Mouse (Mus musculus): ENCODE data around the gene Cpsf7. TPM values are rescaled to one million over a fixed set of nuclear protein-coding genes. Genes with fewer than 3 reads are reported as not detected.
"Not testable (repeated sequence)": the region's sequence is repeated elsewhere in the genome, so short reads cannot be mapped to it uniquely, and the experiment has no call there.

The Cpsf7 gene
- polyA plus RNA-seq, 1 experiment = 116 TPM

DNA sequence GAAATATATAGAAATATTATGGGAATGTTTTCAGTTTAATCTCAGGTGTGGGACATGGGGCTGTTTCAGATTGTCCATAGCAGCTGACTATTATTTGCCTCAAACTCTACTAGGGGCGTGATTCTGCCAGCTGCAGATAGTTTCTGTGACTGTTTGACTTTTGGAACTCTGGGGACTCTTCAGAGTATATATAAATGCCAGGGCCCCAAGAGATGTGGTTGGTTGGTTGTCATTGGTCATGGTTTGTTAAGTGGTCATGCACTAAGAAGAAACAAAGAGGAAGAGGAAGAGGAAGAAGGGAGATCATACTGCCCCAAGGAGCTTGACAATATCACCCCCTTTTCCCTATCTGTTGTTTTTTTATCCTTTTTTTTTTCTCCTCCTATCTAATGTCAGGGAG is 3.1 kb upstream of the Cpsf7 start:
- TF ChIP-seq CTCF (IDR thresholded peaks at IDR 0.05; ENCODE audit: borderline replicate concordance, extremely low read depth, insufficient read depth, insufficient read length) (no peak), POLR2A (IDR thresholded peaks at IDR 0.05; ENCODE audit: borderline replicate concordance, extremely low read depth, insufficient read depth, insufficient read length, poor library complexity, severe bottlenecking) (no peak)

DNA sequence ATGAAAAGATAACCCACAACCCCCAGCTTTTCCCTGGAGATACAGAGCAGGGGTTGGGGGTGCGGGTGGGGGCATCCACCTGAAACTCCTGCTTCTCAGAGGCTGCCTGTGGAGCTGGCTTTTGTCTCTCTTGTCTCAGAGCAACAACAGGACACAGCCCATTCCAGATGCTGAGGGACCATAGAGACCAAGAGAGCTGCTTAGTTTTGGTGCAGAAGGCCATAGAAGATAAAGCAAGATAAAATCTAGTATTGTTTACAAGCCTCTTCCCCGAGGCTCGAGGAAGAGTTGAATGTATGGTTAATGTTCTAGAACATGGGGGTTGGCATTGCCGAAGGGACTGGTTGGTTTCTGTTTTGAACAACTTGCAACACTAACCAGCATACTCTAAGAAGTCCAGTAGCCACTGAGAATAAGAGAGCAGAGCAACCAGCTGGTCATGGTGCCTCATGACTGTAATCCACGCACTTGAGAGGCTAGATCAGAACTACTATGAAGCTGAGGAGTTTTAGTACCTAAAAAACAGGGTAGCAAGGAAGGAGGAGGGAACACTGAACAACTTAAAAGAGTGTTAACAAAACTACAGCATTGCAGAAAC is 1.5 kb upstream of the Cpsf7 start:
- TF ChIP-seq CTCF (IDR thresholded peaks at IDR 0.05; ENCODE audit: borderline replicate concordance, extremely low read depth, insufficient read depth, insufficient read length) = no peak
- no peak for TF ChIP-seq POLR2A (IDR thresholded peaks at IDR 0.05; ENCODE audit: borderline replicate concordance, extremely low read depth, insufficient read depth, insufficient read length, poor library complexity, severe bottlenecking)
- no peak for DNase-seq (ENCODE audit: low read depth)

More for the DNA sequence above, 3.1 kb upstream of the Cpsf7 start:
- no peak for DNase-seq (ENCODE audit: low read depth)

DNA sequence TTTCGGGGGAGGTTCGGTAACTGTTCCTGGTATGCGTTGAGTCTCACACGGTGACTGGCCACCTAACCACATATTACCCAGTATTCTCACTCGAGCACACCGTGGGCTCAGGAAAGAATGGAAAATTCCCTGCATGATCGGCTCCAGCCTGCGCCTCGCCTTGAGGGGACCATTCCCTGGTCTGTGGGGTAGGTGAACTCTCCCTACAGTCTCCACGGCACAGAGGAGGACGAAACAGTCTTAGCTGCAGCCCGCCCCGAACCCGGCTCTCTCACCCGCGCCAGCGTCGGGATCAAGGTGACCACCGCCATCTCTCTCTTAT is 321 bp upstream of the Cpsf7 start:
- no peak for DNase-seq (ENCODE audit: low read depth)
- no peak for TF ChIP-seq CTCF (IDR thresholded peaks at IDR 0.05; ENCODE audit: borderline replicate concordance, extremely low read depth, insufficient read depth, insufficient read length)
- TF ChIP-seq POLR2A (IDR thresholded peaks at IDR 0.05; ENCODE audit: borderline replicate concordance, extremely low read depth, insufficient read depth, insufficient read length, poor library complexity, severe bottlenecking) = no peak

DNA sequence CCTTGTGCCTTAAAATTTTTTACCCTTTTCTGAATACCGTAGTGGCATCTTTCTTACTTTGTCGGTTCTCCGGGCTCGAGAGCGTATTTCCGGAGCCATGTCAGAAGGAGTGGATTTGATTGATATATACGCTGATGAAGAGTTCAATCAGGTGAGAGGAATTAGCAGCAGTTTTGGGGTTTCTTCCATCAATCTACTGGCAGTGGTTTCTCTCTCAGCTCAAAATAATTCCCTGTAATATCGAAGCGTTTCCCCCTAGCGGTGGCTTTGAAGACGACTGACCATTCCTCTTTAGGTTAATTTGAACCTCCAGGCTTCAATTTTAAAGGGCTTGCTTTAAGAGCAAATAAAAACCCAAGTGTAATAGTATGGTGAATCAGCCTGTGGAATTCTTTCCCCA is 844 bp downstream of the Cpsf7 start, which contains the start of gene Sdhaf2:
Sdhaf2 (minus strand) TSS at position 233 of the 400 bp plus-strand sequence.
- TF ChIP-seq POLR2A (IDR thresholded peaks at IDR 0.05; ENCODE audit: borderline replicate concordance, extremely low read depth, insufficient read depth, insufficient read length, poor library complexity, severe bottlenecking) (no peak), CTCF (IDR thresholded peaks at IDR 0.05; ENCODE audit: borderline replicate concordance, extremely low read depth, insufficient read depth, insufficient read length) (peak; percentile 55; the same call in 1 of the 2 replicates)
- peak; percentile 81 for DNase-seq (ENCODE audit: low read depth)

DNA sequence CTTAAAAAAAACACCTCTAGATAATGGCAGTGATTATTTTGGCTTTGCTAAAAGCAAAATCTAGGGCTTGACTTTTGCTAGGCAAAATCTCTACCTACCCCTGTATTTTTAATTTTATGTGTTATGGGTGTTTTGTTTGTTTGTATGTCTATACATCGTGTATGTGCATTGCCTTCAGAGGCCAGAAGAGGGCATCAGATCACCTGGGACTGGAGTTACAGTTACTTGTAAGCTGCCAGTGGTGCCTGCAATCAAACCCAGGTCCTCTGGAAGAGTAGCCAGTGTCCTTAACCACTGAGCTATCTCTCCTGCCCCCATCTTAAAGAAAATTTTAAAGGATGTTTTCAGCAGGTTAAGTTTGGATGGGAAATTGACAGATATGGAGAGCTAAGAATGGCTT is 5.0 kb downstream of the Cpsf7 start:
- DNase-seq (ENCODE audit: low read depth) = no peak
- TF ChIP-seq POLR2A (IDR thresholded peaks at IDR 0.05; ENCODE audit: borderline replicate concordance, extremely low read depth, insufficient read depth, insufficient read length, poor library complexity, severe bottlenecking) (no peak), CTCF (IDR thresholded peaks at IDR 0.05; ENCODE audit: borderline replicate concordance, extremely low read depth, insufficient read depth, insufficient read length) (peak; percentile 12; the same call in 1 of the 2 replicates)

DNA sequence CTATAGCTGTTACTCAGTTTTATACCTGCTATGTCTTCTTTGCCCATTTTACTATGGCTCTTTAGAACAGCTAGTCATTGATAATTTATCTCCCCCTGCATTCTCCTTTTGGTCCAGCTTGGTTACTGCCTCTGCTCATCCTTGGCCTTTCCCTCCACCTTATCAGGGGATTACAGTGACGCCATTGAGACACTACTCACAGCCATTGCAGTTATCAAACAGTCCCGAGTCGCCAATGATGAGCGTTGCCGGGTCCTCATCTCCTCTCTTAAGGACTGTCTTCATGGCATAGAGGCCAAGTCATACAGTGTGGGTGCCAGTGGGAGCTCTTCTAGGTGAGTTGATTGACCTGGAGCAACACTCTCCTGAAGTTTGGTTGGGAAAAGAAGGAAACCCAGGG is 14.4 kb downstream of the Cpsf7 start:
- DNase-seq (ENCODE audit: low read depth) = no peak
- TF ChIP-seq POLR2A (IDR thresholded peaks at IDR 0.05; ENCODE audit: borderline replicate concordance, extremely low read depth, insufficient read depth, insufficient read length, poor library complexity, severe bottlenecking) = no peak
- TF ChIP-seq CTCF (IDR thresholded peaks at IDR 0.05; ENCODE audit: borderline replicate concordance, extremely low read depth, insufficient read depth, insufficient read length) = no peak

DNA sequence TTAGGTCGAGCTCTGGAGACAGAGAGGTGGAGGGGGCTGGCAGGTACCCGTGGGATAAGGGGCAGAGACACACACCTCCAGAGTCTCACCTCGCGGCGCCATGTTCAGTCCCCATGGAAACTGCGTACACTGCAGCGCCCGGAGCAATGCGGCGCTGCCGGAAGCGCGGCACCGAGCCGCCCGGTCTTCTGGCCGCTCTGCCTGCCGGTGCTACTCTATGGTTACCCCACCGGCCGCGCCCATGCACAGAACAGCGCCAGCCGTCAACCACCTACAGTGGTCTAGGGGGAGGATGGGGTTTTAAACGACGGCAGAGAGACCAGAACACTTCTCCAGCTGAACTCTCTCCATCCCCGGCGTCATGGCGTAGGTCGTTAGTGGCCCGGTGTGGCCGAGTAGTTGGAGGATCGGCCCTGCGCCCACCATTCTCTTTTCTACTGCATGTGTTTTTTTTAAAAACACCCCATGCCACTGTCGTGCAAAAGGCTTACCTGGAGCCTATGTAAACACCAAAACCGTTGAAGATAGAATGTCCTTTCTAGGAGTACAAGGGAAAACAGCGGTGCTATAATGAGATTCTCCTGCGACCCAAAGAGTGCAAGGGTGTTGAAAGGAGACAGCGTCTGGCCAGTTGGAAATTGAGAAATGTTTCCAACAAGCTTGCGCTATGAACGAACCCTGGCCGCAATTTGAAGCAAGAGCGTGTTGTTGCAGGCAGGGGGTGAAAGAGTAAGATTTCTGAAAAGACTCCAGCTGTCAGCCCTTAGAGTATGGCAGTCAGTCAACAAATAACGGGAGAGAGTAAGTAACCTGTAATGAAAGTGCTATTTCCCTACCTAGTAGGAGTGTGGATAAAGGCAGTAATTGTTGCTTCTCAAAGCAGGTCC is 30.8 kb downstream of the Cpsf7 start, which contains the start of gene Tmem216:
Tmem216 (minus strand) TSS at position 615 of the 887 bp plus-strand sequence.
- peak; percentile 95 for DNase-seq (ENCODE audit: low read depth)
- TF ChIP-seq CTCF (IDR thresholded peaks at IDR 0.05; ENCODE audit: borderline replicate concordance, extremely low read depth, insufficient read depth, insufficient read length) (no peak), POLR2A (IDR thresholded peaks at IDR 0.05; ENCODE audit: borderline replicate concordance, extremely low read depth, insufficient read depth, insufficient read length, poor library complexity, severe bottlenecking) (peak; percentile 58; the same call in 1 of the 2 replicates)

DNA sequence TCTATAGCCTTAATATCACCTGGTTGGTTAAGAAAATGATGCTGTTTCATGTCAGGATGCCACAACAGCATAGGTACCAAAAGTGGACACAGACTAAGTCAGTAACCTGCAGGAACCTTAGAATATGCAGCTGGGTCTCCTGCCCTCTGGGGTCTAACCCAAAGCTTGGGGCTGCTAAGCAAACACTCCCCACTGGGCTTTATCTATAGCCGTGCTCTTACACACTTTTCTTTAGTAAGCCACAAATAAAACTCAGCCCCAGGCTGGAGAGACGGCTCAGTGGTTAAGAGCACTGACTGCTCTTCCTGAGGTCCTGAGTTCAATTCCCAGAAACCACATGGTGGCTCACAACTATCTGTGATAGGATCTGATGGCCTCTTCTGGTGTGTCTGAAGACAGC is 31.9 kb downstream of the Cpsf7 start:
- DNase-seq (ENCODE audit: low read depth) = no peak
- TF ChIP-seq POLR2A (IDR thresholded peaks at IDR 0.05; ENCODE audit: borderline replicate concordance, extremely low read depth, insufficient read depth, insufficient read length, poor library complexity, severe bottlenecking) (no peak), CTCF (IDR thresholded peaks at IDR 0.05; ENCODE audit: borderline replicate concordance, extremely low read depth, insufficient read depth, insufficient read length) (no peak)

DNA sequence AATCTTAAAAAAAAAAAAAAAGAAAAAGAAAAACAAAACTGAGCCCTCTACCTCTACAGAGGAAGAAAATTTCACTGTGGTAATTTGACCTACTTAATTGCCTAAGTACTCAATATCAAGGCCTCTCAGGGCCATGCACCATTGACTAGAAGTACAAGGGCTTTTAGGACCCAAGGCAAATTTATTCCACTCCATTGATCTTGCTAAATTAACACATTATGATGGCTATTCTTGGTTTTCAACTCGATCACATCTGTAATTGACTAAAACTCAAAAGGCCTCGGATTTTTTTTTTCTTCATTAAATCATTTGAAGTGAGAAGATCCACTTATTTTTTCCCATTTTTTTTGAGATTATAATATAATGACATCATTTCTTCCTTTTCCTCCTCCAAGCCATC is 32.4 kb downstream of the Cpsf7 start:
- TF ChIP-seq POLR2A (IDR thresholded peaks at IDR 0.05; ENCODE audit: borderline replicate concordance, extremely low read depth, insufficient read depth, insufficient read length, poor library complexity, severe bottlenecking) (no peak), CTCF (IDR thresholded peaks at IDR 0.05; ENCODE audit: borderline replicate concordance, extremely low read depth, insufficient read depth, insufficient read length) (no peak)
- no peak for DNase-seq (ENCODE audit: low read depth)

DNA sequence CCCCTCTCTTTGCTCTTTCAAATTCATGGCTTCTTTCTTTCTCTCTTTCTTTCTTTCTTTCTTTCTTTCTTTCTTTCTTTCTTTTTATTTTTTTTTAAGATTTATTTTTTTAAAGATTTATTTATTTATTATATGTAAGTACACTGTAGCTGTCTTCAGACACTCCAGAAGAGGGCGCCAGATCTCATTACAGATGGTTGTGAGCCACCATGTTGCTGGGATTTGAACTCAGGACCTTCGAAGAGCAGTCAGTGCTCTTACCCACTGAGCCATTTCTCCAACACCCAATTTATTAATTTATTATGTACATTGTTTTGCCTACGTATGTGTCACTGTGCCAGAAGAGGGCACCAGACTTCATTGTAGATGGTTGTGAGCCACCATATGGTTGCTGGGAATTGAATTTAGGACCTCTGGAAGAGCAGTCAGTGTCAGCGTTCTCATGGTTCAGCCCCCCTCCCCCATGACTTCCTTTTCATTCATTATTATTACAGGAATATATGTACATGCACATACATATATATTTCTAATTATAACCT is 32.8 kb downstream of the Cpsf7 start:
- not testable (repeated sequence) for DNase-seq (ENCODE audit: low read depth)

DNA sequence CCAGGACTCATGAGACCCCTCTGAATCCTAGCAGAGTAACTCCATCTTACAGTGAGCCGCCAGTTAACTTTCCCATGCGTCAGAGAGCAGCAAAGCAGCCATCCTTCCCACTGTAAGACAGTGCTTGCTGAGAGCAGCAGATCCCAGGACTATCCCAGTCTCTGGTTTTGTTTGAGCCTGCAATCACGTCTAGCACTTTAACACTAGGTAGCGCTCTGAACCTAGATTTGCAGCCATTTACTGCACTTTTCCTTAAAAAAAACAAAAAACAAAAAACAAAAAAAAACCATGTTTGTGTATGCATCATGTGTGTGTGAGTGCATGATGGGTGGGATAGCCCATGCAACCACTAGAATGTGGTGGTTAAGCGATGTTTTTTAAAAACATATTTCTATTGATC is 35.0 kb downstream of the Cpsf7 start:
- DNase-seq (ENCODE audit: low read depth) = peak; percentile 51
- TF ChIP-seq CTCF (IDR thresholded peaks at IDR 0.05; ENCODE audit: borderline replicate concordance, extremely low read depth, insufficient read depth, insufficient read length) (no peak), POLR2A (IDR thresholded peaks at IDR 0.05; ENCODE audit: borderline replicate concordance, extremely low read depth, insufficient read depth, insufficient read length, poor library complexity, severe bottlenecking) (no peak)

All from brain, embryonic 14.5 days (tissue).